Mouse (Mus musculus): ENCODE data around the gene Gse1.
"Not testable (repeated sequence)": the region's sequence is repeated elsewhere in the genome, so short reads cannot be mapped to it uniquely, and the experiment has no call there.

The Gse1 gene

GRCm38 (mm10) chr8:120351332-120352071, 123.2 kb downstream of the Gse1 start:
- DNase-seq, result no peak

- DNase-seq, result no peak
Measured at GRCm38 (mm10) chr8:120352096-120352495, 123.8 kb downstream of the Gse1 start.

- DNase-seq, result peak; percentile 52
Measured at GRCm38 (mm10) chr8:120356067-120356466, 127.8 kb downstream of the Gse1 start.

GRCm38 (mm10) chr8:120357504-120357903, 129.2 kb downstream of the Gse1 start:
- DNase-seq, result no peak

GRCm38 (mm10) chr8:120361301-120361700, 133.0 kb downstream of the Gse1 start:
- no peak for DNase-seq

- no peak for DNase-seq
Measured at GRCm38 (mm10) chr8:120363552-120364071, 135.4 kb downstream of the Gse1 start.

GRCm38 (mm10) chr8:120364093-120364725, 136.0 kb downstream of the Gse1 start:
- DNase-seq, result peak; percentile 51

- DNase-seq, result no peak
Measured at GRCm38 (mm10) chr8:120366840-120367239, 138.6 kb downstream of the Gse1 start.

- DNase-seq, result not testable (repeated sequence)
Measured at GRCm38 (mm10) chr8:120368191-120368590, 139.9 kb downstream of the Gse1 start.

- peak; percentile 92 for DNase-seq
Measured at GRCm38 (mm10) chr8:120368814-120369649, 140.8 kb downstream of the Gse1 start.

GRCm38 (mm10) chr8:120369956-120370355, 141.7 kb downstream of the Gse1 start:
- DNase-seq, result no peak

GRCm38 (mm10) chr8:120370461-120370860, 142.2 kb downstream of the Gse1 start:
- DNase-seq, result no peak

GRCm38 (mm10) chr8:120371146-120371545, 142.9 kb downstream of the Gse1 start:
- DNase-seq, result no peak

GRCm38 (mm10) chr8:120371725-120372457, 143.6 kb downstream of the Gse1 start:
- DNase-seq, result no peak

- no peak for DNase-seq
Measured at GRCm38 (mm10) chr8:120372684-120373083, 144.4 kb downstream of the Gse1 start.

- DNase-seq, result no peak
Measured at GRCm38 (mm10) chr8:120373621-120374020, 145.4 kb downstream of the Gse1 start.

GRCm38 (mm10) chr8:120374070-120374469, 145.8 kb downstream of the Gse1 start:
- DNase-seq, result no peak

GRCm38 (mm10) chr8:120374514-120374913, 146.3 kb downstream of the Gse1 start:
- no peak for DNase-seq

GRCm38 (mm10) chr8:120375170-120375569, 146.9 kb downstream of the Gse1 start:
- DNase-seq, result peak; percentile 50

- DNase-seq, result peak; percentile 64
Measured at GRCm38 (mm10) chr8:120376215-120376614, 148.0 kb downstream of the Gse1 start.

GRCm38 (mm10) chr8:120376847-120377802, 148.9 kb downstream of the Gse1 start:
- no peak for DNase-seq

Measured in retina, postnatal 1 day (tissue).